Mouse (Mus musculus) E14TG2a.4 (cell line): ENCODE results near the gene Mrps2.

Experiments
- CTCF ChIP-seq: conservative IDR thresholded peaks from 2 replicates; pipeline ENCODE4 v1.5.1; 2014; ENCODE audit warnings: low read length
- NANOG ChIP-seq: IDR thresholded peaks from 2 replicates; pipeline ENCODE4 v1.6.1; 2014; ENCODE audit warnings: borderline replicate concordance, low read length, mixed read lengths
- POU5F1 ChIP-seq: IDR thresholded peaks from 2 replicates; pipeline ENCODE4 v1.6.1; 2014; ENCODE audit warnings: low read length, borderline replicate concordance

- TF ChIP-seq CTCF (no peak), NANOG (no peak), POU5F1 (no peak)
These were observed 1.6 kb downstream of the Mrps2 start for GRCm38 (mm10) chr2:28469461-28469860.
